Mouse (Mus musculus): ENCODE measurements around the gene Gnai1. TPM values are rescaled to one million over a fixed set of nuclear protein-coding genes. Genes with fewer than 3 reads are reported as not detected.

The Gnai1 gene
- total RNA-seq, 2 experiments from 2014 or later: 32.0 to 45.8 TPM

DNA sequence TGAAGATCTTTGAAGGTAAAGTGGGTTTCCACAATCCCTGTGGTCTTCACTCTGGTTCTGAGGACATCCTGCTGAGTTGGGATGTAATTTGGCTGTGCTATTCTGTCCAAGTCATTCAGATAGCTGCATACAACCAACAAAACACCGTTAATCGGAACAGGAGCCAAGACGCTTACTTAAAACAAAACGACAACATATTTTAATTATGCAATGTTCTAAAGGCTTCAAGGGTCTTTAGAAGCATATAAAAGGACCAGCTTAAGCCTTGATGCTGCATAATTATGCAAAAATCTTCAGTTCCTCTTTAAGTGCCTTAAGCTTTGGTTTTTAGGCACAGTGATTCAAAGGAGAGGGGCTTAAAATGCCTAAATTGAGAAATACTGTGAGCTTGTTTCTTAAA is 70.6 kb downstream of the Gnai1 start:
- DNase-seq (ENCODE audit: low spot score in 2 of 2): no peak

DNA sequence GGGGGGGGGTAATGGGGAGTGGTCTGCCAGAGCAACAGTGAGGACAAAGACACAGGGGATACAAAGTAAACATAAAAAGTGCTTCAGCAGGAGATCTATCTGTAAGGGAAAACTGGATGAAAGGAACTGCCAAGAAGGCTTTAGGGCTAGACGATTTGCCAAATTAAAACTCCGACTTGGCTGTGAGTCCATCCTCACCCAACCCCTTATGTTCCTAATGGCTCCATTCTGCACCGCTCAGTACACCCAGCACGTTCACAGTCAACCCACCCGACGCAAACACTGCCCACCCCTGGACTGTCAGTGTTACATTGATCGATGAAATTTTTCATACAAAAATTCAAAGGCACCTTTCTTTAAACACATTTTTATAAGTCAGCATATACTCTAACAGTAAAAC is 71.5 kb downstream of the Gnai1 start:
- DNase-seq (ENCODE audit: low spot score in 2 of 2): no peak

DNA sequence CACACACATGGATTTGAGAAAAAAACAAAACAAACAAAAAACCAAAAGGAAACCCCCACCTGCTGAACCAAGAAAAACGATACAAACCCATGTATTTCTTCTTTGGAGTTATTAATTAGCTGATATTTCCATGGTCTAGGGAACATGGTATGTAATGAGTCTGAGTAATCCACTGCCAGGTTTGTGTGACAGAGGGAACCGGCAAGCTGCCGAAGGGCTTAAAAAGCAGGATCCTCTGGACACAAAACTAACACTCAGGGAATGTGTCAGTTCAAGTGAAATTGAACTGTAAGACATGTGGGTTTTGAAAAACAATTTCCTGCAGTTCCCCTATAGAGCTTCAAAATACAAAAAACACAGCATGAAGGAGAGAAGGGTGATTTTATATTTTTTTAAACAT is 72.1 kb downstream of the Gnai1 start:
- DNase-seq (ENCODE audit: low spot score in 2 of 2): no peak

DNA sequence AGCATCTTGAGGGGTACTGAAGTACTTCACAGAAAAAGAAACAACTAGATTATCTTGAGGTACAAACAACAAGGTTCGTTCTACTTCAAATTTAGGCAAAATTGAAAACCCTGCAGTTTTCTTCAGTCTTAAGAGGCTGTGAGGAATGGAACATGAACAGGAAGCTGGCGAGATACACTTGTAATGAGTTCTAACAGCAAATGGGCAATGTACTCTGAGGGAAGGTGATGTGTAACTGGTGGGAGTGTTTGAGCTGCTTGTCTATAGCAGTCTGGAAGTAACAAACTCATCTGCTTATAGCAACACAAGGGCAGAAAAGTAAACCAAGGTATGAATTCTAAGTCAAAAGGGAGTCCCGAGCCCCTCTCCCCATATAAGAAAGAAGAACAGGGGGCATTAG is 78.1 kb downstream of the Gnai1 start:
- DNase-seq (ENCODE audit: low spot score in 2 of 2): no peak

DNA sequence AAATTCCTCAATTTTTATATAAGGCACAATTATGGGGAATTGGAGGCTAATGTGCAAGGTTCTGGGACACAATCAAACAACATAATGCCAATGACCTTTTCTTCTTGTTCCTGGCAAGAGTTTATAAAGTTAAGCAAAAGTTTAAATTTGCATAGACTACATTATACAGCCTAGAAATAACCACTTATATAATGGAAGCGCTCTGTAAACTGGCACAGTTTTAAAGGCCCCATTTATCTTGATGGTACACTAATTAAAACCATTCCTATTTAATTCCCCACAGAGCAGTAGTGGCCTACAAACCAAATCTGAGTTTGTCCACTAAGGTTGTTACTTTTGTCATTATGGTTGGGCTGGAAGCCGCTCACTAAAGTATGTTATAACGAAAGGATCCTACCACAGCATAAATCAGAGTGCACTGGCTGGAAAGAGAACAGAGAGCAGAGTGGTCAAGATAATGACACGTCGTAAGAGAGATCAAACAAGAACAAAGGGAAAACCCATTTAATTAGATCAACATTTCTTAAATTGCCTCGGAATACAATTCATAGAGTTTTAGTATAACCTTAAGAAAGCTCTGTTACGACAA is 85.7 kb downstream of the Gnai1 start:
- no peak for DNase-seq (ENCODE audit: low spot score in 2 of 2)

DNA sequence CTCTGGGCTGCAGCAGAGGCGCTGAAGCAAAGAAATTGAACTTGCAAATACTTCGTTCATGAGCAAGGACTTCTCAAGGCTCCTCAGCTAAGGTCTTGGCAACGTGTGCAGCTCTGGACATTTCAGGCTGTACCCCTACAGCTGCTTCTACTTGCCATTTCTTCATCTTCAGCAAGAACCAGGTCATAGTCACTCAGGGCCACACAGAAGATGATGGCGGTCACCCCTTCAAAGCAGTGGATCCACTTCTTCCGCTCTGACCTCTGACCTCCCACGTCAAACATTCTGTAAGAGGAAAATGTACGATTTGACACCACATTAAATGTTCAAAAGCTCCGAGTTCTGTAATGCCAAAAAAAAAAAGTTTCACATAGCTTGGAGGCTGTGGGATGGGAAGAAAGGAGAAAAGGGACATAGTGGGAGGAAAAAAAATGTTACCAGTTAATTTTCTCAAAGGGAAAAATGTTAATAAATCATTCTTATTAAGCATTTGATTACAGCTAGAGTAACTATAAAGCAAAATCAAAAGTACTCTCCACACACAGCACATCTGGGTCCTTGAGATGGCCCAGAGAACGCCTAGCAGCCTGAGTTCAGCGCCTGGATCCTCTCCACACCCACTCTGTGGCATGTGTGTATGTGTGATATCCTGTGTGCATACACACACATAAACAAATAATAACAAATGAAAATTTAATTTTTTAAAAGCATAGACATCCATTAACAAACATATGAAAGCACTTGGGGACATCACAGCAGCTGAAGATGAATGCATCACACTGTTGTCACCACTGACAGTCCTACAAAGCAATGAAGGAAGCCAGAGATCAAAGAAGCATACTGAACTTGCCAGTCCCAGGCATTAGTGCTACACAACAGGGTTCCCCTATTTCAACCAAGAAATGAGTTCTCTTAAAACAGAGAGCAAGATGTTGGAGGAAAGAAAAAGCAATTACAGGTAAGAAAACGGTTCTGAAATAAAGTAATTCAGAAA is 86.6 kb downstream of the Gnai1 start:
- no peak for DNase-seq (ENCODE audit: low spot score in 2 of 2)

DNA sequence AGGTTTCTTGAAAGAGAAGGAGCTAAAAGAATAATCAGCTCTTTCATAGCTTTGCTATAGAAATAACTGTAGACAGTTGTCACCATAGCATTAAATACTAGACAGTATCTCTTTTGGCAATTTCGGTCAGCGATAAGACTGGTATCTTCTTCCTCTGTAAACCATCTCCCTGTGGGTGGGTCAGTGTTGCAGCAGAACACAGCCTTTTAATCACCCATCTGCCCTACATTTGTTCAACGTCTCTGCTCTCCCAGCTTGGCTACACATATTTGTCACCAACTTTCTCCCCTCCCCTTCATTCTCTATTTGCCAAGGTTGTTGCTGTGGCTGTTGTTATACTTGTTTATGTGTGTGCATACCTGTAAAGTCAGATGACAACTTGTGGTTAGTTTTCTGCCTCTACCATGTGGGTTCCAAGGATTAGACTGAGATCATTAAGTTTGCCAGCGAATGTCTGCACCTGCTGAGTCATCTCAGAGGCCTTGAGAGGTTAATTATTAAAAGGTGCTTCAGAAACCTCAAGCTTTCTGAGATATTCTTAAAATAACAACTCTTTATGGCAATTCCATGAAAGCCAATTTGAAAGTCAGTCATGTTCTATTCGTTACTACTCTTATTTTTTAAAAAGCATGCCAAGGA is 109.7 kb downstream of the Gnai1 start:
- DNase-seq (ENCODE audit: low spot score in 2 of 2): no peak

DNA sequence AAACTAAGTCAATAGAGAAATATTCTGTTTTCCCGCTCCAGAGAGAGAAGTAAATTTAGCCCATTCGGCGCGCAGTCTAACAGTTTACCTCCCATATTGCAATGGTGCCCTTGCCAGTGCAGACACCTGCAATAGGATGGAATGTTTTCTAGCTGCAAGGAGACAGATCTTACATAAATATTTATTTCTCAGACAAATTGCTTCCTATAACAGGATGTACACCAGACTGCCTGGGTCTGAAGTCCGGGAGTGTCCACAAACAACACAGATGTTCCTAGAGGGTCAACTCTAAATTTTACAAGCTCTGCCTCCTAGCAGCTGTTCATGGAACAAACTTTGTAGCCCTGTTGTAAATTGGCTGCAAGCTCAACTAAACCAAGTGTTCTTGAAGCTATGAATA is 111.0 kb downstream of the Gnai1 start:
- DNase-seq (ENCODE audit: low spot score in 2 of 2): no peak

DNA sequence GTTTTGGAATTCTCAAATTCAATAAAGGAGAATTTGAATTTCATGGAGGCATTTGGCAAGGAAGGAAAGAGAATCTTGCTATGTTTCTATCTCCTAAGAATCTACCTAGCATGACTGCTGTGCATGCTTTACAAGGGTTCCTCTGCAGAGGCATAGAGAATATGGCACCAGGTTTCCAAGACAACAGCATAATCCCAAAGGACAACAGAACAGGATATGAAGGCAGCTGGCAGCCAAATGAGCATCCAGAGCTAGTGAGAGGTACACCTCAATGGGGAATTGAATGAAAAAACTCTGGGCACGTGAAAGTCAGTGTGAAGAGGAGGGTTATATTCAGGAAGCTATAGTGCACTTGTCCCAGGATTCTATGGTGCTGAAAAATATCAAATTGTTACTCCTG is 130.8 kb downstream of the Gnai1 start:
- DNase-seq (ENCODE audit: low spot score in 2 of 2): no peak

DNA sequence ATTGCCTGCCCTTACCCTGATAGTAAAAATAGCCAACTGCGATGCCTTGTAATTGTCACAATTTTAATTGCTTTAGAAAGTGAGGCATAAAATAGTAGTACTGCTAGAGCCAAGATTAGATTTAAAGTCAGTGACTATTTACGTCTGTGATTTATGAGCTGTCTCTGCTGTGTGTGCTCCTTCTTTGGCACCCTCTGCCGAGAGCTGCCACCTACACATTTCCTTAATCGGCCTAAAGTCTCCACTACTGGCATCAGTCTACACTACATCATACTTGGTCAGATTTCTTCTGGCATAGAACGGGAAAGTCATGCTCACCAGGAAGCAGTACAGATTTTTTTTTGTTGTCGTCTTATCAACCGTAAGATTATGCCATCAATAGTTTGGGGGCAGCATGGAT is 131.3 kb downstream of the Gnai1 start:
- DNase-seq (ENCODE audit: low spot score in 2 of 2): no peak

DNA sequence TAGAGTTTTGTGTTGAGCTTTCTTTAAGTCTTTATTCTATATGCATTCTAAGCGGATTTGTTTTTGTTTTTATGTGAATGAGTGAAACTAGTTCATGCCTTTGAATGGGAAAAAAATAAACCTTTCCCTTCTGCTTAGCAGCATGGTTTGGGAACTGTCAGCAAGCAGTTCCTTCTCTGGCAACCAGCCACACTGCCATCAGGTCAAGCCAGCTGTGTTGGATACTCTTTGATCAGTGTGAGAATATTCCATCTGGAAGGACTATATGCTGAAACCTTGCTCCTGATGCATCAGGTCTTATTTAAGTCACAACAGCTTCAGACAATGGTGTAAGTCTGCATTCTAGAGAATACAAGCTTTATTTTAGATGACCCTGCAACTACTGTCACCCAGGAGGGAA is 139.3 kb downstream of the Gnai1 start:
- no peak for DNase-seq (ENCODE audit: low spot score in 2 of 2)

DNA sequence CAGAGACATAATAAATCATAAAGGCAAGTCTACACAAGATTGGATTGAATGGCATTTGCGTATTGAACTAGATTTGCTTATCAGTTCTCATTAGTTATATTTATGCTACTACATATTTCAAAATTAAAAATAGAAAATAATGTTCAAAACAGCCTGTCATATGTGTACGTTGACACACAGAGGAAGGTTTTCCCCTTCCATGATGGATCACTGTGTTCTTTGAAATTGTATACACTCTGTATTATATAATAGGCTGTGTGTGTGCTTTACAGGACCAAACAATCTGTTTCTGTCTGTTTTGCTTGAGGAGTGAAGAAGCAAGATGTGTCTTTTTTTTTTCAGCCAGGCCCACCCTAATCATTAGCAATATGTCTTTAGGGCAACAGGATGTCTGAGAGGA is 141.9 kb downstream of the Gnai1 start:
- no peak for DNase-seq (ENCODE audit: low spot score in 2 of 2)

DNA sequence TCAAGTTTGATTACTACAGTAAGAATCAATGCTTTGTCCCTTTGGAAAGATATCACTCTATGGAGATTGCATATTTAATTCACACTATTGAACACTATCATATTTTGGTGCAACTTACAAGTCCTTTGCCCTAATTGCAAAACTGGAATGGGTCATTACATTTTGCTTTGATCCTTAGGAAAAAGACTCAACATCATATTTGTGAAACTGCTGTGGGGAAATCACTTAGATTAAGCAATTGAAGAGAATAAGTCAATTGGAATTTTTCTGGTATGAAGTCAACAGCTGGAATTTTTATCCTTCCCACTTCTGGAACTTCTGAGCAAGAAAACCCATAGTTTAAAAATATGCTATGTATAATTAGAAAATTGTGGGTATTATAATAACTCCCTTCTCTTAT is 142.3 kb downstream of the Gnai1 start:
- no peak for DNase-seq (ENCODE audit: low spot score in 2 of 2)

Measured in adrenal gland, adult 18-20 months (tissue).